Mouse (Mus musculus): Measurements from ENCODE around the gene Smpd3. TPM values are rescaled to one million over a fixed set of nuclear protein-coding genes. Genes with fewer than 3 reads are reported as not detected.

The Smpd3 gene
- polyA plus RNA-seq, 1 experiment from 2014 or later: 1.3 TPM

DNA sequence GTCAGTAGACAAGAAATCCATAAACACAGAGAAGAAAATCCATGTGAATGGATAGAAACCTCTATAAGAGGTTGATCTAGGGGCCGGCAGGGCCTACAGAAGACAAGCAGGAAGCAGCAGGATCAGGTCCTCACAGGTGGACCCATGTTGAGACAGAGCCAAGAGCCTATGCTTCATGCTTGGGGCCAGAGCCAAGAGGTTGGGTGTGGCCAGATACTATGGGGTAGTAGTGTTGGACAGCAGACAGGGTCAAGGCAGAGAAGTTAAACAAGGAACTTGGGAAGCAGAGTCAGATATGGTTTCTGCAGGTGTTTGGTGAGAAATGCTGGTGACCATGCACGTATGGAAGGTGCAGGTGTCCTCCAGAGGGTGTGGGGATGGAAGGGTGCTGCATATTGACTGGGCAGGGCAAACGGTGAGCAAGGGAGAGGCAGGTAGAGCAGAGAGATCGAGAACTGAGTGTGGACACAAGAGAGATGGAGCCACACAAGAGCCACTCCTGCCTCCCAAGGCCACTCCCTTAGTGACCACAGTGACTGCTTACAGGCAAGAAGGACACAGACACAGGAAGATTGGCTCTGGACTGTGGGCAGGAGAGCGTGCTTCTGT, 61.0 kb downstream of the Smpd3 start:
- no peak for DNase-seq
- H3K27me3 ChIP-seq (ENCODE audit: insufficient read depth, low read length): no peaks in the 10 kb centered on the region
- H3K9me3 ChIP-seq (ENCODE audit: low read length): no peaks in the 10 kb centered on the region
- no peak overlapping the region for H3K9ac ChIP-seq (replicated peaks)
- no peak overlapping the region for H3K27ac ChIP-seq (ENCODE audit: low read depth)
- TF ChIP-seq CTCF (IDR thresholded peaks at IDR 0.05; ENCODE audit: low read depth) (no peak), EP300 (IDR thresholded peaks at IDR 0.05; ENCODE audit: low read depth) (no peak)
- no peaks in the 10 kb centered on the region for H3K36me3 ChIP-seq (replicated peaks; ENCODE audit: insufficient read depth, low read length)
- no peak for ATAC-seq
- H3K4me2 ChIP-seq (ENCODE audit: low read depth, low read length): no peak overlapping the region
- WGBS (ENCODE audit: insufficient replicate concordance): 83% methylated on average over 5 of the region's 5 CpGs
- H3K4me3 ChIP-seq (ENCODE audit: low read depth, low read length): no peak overlapping the region
- H3K4me1 ChIP-seq (ENCODE audit: insufficient read depth): peaks cover 9% of the 10 kb centered on the region

DNA sequence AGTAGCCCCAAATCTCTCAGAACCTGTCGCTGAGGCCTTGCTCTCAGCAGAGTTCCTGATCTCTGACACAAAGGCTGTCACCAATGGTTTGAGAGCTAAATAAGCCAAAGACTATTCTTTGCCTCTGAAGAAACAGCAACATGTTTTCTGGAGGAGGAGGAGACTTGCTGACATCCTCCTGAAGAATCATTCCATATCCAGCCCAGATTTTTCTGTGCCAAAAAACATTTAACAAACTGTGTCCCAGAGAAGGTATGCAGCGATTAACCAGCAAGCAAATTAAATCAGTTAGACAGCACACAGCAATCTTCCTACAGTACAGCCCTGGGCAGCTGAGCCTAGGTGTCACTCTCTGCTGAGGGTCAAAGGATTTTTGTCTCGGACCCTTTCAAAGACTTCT, 64.3 kb downstream of the Smpd3 start:
- H3K4me3 ChIP-seq (ENCODE audit: low read depth, low read length): no peak overlapping the region
- DNase-seq (no peak), ATAC-seq (no peak)
- TF ChIP-seq EP300 (IDR thresholded peaks at IDR 0.05; ENCODE audit: low read depth) (no peak), CTCF (IDR thresholded peaks at IDR 0.05; ENCODE audit: low read depth) (no peak)
- H3K4me2 ChIP-seq (ENCODE audit: low read depth, low read length): no peak overlapping the region
- no peaks in the 10 kb centered on the region for H3K27me3 ChIP-seq (ENCODE audit: insufficient read depth, low read length)
- WGBS (ENCODE audit: insufficient replicate concordance): 70% methylated on average over 3 of the region's 3 CpGs
- H3K36me3 ChIP-seq (replicated peaks; ENCODE audit: insufficient read depth, low read length): no peaks in the 10 kb centered on the region
- H3K9ac ChIP-seq (replicated peaks): no peak overlapping the region
- no peak overlapping the region for H3K27ac ChIP-seq (ENCODE audit: low read depth)
- 0 out of 2 replicates have a peak, but pooled peaks cover 2% of the 10 kb centered on the region for H3K4me1 ChIP-seq (ENCODE audit: insufficient read depth)
- no peaks in the 10 kb centered on the region for H3K9me3 ChIP-seq (ENCODE audit: low read length)

DNA sequence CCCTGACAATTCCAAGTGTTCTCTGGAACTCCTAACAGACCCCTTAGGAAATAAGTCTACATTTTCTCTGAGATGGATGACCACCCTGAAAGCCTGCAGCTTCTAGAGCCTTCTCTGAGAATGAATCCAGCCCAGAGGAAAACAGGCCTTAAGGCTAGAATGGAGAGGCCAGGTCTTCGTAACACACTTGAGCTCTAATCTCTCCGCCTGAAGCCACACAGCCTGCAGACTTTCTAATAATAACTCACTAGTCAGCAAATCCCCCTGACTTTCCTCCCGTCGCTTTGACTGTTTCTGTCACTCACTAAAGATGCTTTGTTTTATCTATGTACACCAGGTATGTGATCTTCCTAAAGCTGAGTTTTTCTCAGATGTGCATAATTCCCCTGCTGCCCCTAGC, 66.4 kb downstream of the Smpd3 start:
- H3K27ac ChIP-seq (ENCODE audit: low read depth): no peak overlapping the region
- DNase-seq (no peak), ATAC-seq (no peak)
- no peak overlapping the region for H3K9ac ChIP-seq (replicated peaks)
- H3K4me1 ChIP-seq (ENCODE audit: insufficient read depth): no peaks in the 10 kb centered on the region
- WGBS (ENCODE audit: insufficient replicate concordance): 52% methylated on average over 4 of the region's 4 CpGs
- H3K36me3 ChIP-seq (replicated peaks; ENCODE audit: insufficient read depth, low read length): no peaks in the 10 kb centered on the region
- H3K27me3 ChIP-seq (ENCODE audit: insufficient read depth, low read length): no peaks in the 10 kb centered on the region
- no peak overlapping the region for H3K4me2 ChIP-seq (ENCODE audit: low read depth, low read length)
- TF ChIP-seq CTCF (IDR thresholded peaks at IDR 0.05; ENCODE audit: low read depth) (no peak), EP300 (IDR thresholded peaks at IDR 0.05; ENCODE audit: low read depth) (no peak)
- H3K4me3 ChIP-seq (ENCODE audit: low read depth, low read length): no peak overlapping the region
- no peaks in the 10 kb centered on the region for H3K9me3 ChIP-seq (ENCODE audit: low read length)

DNA sequence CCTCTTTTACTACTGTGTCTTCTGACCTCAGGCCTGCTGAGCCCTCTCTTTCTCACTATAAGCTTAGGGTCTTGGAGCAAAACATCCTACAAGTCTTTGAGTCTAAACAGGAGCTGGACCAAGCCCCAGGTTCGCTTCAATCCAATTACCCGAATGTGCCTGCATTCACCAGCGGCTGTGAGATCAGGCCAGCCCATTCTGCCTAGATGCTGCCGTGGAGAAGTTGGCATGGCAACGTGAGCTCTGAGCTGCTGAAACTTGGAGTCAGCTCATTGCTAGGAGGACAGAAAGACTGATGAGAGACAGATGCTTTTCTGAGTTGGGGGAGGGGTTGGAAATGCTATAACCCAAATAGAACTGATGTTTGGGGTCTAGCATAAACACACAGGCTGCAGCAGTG, 67.0 kb downstream of the Smpd3 start:
- H3K9ac ChIP-seq (replicated peaks): no peak overlapping the region
- no peaks in the 10 kb centered on the region for H3K9me3 ChIP-seq (ENCODE audit: low read length)
- ATAC-seq: no peak
- 59% methylated on average over 5 of the region's 5 CpGs for WGBS (ENCODE audit: insufficient replicate concordance)
- H3K4me1 ChIP-seq (ENCODE audit: insufficient read depth): no peaks in the 10 kb centered on the region
- no peak overlapping the region for H3K27ac ChIP-seq (ENCODE audit: low read depth)
- TF ChIP-seq EP300 (IDR thresholded peaks at IDR 0.05; ENCODE audit: low read depth) (no peak), CTCF (IDR thresholded peaks at IDR 0.05; ENCODE audit: low read depth) (no peak)
- no peak overlapping the region for H3K4me3 ChIP-seq (ENCODE audit: low read depth, low read length)
- H3K27me3 ChIP-seq (ENCODE audit: insufficient read depth, low read length): no peaks in the 10 kb centered on the region
- DNase-seq: no peak
- no peak overlapping the region for H3K4me2 ChIP-seq (ENCODE audit: low read depth, low read length)
- H3K36me3 ChIP-seq (replicated peaks; ENCODE audit: insufficient read depth, low read length): no peaks in the 10 kb centered on the region

DNA sequence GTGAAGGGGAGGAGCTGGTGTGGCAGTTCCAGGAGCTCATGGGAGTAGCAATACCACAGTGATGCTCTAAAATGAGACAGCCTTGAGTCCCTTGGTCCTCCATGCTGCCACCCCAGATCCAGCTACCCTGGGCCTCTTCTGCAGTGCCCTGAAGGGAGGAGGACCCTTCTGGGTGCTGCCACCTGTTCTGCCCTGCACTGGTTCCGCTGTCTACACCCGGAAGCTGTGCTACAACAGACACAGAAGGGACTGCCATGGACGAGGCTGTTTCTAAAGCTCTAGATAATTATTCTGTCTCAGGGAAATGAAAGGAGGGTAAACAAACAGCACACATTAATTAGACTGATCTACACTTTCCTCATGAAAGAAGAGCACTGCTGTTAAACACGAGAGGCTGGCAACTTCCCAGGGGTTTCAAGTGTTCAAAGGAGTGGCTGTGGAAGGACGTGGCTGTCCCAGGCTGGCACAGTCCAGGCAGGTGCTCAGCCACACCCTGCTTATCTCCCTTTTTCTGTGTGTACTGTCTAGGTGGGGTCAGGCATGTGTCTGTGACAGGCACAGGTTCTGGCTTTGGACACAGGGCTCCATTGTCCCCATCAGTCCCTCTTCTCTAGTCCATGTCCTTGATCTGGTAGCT, 69.0 kb downstream of the Smpd3 start:
- H3K4me2 ChIP-seq (ENCODE audit: low read depth, low read length): no peak overlapping the region
- H3K27ac ChIP-seq (ENCODE audit: low read depth): no peak overlapping the region
- ATAC-seq (no peak), DNase-seq (no peak)
- no peaks in the 10 kb centered on the region for H3K4me1 ChIP-seq (ENCODE audit: insufficient read depth)
- H3K9ac ChIP-seq (replicated peaks): no peak overlapping the region
- no peaks in the 10 kb centered on the region for H3K36me3 ChIP-seq (replicated peaks; ENCODE audit: insufficient read depth, low read length)
- TF ChIP-seq EP300 (IDR thresholded peaks at IDR 0.05; ENCODE audit: low read depth) (no peak), CTCF (IDR thresholded peaks at IDR 0.05; ENCODE audit: low read depth) (no peak)
- WGBS (ENCODE audit: insufficient replicate concordance): 64% methylated on average over 5 of the region's 5 CpGs
- no peak overlapping the region for H3K4me3 ChIP-seq (ENCODE audit: low read depth, low read length)
- H3K9me3 ChIP-seq (ENCODE audit: low read length): no peaks in the 10 kb centered on the region
- no peaks in the 10 kb centered on the region for H3K27me3 ChIP-seq (ENCODE audit: insufficient read depth, low read length)

DNA sequence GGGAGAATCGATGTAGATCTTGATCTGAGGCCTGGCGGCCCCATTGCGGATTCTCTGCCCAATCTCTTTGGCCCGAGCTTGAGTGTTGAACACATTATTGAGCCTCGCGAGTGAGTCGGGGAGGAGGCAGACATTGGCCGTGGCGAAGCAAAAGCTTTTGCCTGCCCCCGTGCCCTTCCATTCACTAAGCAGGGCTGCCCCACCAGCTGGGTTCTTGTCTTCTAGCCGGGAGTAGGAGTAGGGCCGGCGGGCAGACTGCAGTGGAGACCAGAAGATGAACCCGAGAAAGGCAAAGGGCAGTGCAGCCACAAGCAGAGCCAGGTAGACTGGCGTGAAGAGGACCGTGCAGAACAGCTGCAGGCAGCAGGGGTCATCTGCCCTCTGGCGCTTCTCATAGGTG, 72.4 kb downstream of the Smpd3 start:
- Histone ChIP-seq H3K4me1 (ENCODE audit: insufficient read depth) (no peaks in the 10 kb centered on the region), H3K4me2 (ENCODE audit: low read depth, low read length) (no peak overlapping the region), H3K27me3 (ENCODE audit: insufficient read depth, low read length) (no peaks in the 10 kb centered on the region), H3K9ac (replicated peaks) (no peak overlapping the region), H3K27ac (ENCODE audit: low read depth) (no peak overlapping the region), H3K9me3 (ENCODE audit: low read length) (no peaks in the 10 kb centered on the region), H3K4me3 (ENCODE audit: low read depth, low read length) (no peak overlapping the region), H3K36me3 (replicated peaks; ENCODE audit: insufficient read depth, low read length) (no peaks in the 10 kb centered on the region)
- TF ChIP-seq EP300 (IDR thresholded peaks at IDR 0.05; ENCODE audit: low read depth) (no peak), CTCF (IDR thresholded peaks at IDR 0.05; ENCODE audit: low read depth) (no peak)
- WGBS (ENCODE audit: insufficient replicate concordance): 81% methylated on average over 17 of the region's 17 CpGs
- ATAC-seq (no peak), DNase-seq (no peak)

Data from liver, postnatal 0 days (tissue).